Mouse (Mus musculus) stomach, embryonic 14.5 days (tissue): ENCODE data around the gene Rhoa. TPM values are rescaled to one million over a fixed set of nuclear protein-coding genes. Genes with fewer than 3 reads are reported as not detected.

Experiments
- ATAC-seq: fragments of 200-750 bp; cut with Nextera tagmentation; 2 replicates; pipeline ENCODE4 v1.8.0; 2017; ENCODE audit warnings: low read depth, moderate TSS enrichment; ENCODE audit not compliant: insufficient number of reproducible peaks, insufficient read depth, low FRiP score
- H3K27ac ChIP-seq: fragments of 300-500 bp; sonication (generic); 2 replicates; pipeline ENCODE4 v1.5.1; 2014; ENCODE audit warnings: mild to moderate bottlenecking, low read length, moderate library complexity, mixed read lengths
- H3K27me3 ChIP-seq: fragments of 300-500 bp; sonication (generic); 2 replicates; pipeline ENCODE4 v1.6.1; 2014; ENCODE audit warnings: low read length, control low read depth, mixed read lengths; ENCODE audit not compliant: control insufficient read depth, insufficient read depth
- H3K36me3 ChIP-seq: fragments of 300-500 bp; sonication (generic); 2 replicates; pipeline ENCODE4 v1.6.1; 2014; ENCODE audit warnings: mild to moderate bottlenecking, control low read depth, low read length, moderate library complexity, mixed read lengths; ENCODE audit not compliant: control insufficient read depth, insufficient read depth
- H3K4me1 ChIP-seq: fragments of 300-500 bp; sonication (generic); 2 replicates; pipeline ENCODE4 v1.6.1; 2014; ENCODE audit warnings: low read length, control low read depth, mixed read lengths; ENCODE audit not compliant: control insufficient read depth, insufficient read depth
- H3K4me2 ChIP-seq: fragments of 300-500 bp; sonication (generic); replicated peaks from 2 replicates; pipeline ENCODE4 v1.6.1; 2014; ENCODE audit warnings: low read depth, low read length, control low read depth
- H3K4me3 ChIP-seq: fragments of 300-500 bp; sonication (generic); 2 replicates; pipeline ENCODE4 v1.5.1; 2014; ENCODE audit warnings: low read depth, low read length, control low read depth
- H3K9ac ChIP-seq: fragments of 300-500 bp; sonication (generic); replicated peaks from 2 replicates; pipeline ENCODE4 v1.6.1; 2014; ENCODE audit warnings: low read depth, mild to moderate bottlenecking, control low read depth, low read length, moderate library complexity, mixed read lengths
- H3K9me3 ChIP-seq: fragments of 300-500 bp; sonication (generic); 2 replicates; pipeline ENCODE4 v1.6.1; 2016; ENCODE audit warnings: low read depth, low read length, control low read depth; ENCODE audit not compliant: control insufficient read depth
- WGBS: fragments of 180-500 bp; shearing (Covaris S2); extraction: QIAGEN DNeasy Blood & Tissue Kit; methylation state at CpG from one replicate; pipeline ENCODE4 v1.1.7; 2014; 5-methylcytosine and 5-hydroxymethylcytosine counted together
- polyA plus RNA-seq: library from polyadenylated mRNA; unstranded; fragments of >200 nt; fragmentation: Nextera tagmentation; extraction: Ambion mirVana; gene quantifications from 2 replicates; pipeline ENCODE4 v1.2.1, GENCODE M21; 2014

Rhoa gene
- polyA plus RNA-seq, 1 experiment from 2014 or later = 308 TPM

DNA sequence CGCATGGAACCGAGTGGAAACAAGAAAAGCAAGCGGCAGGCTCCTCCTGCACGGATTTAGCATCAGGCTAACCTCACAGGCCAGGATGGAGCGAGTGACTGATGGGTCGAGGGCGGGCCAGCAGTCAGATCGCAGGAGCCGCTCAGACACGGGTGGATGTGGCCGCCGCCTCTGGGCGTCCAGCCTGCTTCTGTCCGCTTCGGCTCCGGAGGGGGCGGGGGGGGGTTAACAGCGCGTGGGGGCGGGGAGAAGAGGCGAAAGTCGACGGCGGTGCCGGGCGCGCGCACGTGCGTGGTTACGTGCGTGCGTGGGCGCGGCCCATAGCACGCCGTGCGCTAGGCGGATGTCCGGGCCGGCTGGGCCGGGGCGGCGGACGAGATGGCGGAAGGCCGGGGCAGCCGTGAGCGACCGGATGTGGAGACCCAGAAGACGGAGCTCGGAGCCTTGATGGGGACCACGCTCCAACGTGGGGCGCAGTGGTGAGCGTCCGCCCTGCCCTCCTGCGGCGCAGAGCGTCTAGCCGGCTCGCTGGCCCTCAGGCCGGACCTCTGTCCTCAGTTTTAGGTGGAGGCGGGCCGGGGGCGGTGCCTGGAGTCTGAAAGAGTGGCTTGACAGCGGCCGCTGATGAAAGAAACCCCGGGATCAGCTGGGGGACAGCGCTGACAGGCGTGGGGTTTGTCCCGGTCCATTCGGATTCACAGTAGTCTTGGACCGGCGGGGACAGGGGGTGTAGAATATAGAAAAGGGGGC lies 41.8 kb downstream of the Rhoa start, which contains the start of gene Usp4:
TSS of gene Usp4 (plus strand) at position 314 of the 750 bp plus-strand sequence.
- Histone ChIP-seq H3K9ac (peak within 1 kb of the TSS; percentile 81), H3K27me3 (no peaks in the 10 kb centered on the region), H3K9me3 (no peaks in the 10 kb centered on the region), H3K4me2 (peak within 1 kb of the TSS; percentile 65), H3K27ac (peak within 1 kb of the TSS; percentile 95), H3K4me3 (peak within 1 kb of the TSS; percentile 68), H3K4me1 (peaks cover 9% of the 10 kb centered on the region), H3K36me3 (peaks cover 19% of the 10 kb centered on the region)
- peak; percentile 96 for ATAC-seq
- under 1% methylated on average over 74 of the region's 75 CpGs for WGBS

DNA sequence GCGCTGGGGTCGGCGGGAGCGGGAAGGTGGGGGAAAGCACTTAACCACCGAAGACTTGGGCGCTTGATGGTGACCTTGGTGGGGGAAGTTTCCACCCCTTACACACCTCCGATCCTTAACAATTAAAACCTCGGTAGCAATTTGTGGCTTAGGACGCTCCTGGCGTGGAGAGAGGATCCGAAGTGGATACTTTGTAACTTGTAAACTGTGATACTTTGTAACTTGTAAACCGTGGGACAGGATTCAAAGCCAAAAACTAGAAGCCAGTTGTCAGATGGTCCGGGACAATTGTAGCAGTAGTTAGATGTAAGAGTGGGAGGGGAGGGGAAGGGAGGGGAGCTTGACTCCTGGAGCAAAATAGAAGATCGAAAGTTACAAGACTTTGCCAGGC lies 42.4 kb downstream of the Rhoa start:
- peak overlapping the region; percentile 68 for H3K4me3 ChIP-seq
- H3K36me3 ChIP-seq = peaks cover 25% of the 10 kb centered on the region
- peaks cover 9% of the 10 kb centered on the region for H3K4me1 ChIP-seq
- WGBS = 4% methylated on average over 14 of the region's 14 CpGs
- H3K9me3 ChIP-seq = no peaks in the 10 kb centered on the region
- H3K4me2 ChIP-seq = peak overlapping the region; percentile 65
- no peaks in the 10 kb centered on the region for H3K27me3 ChIP-seq
- H3K9ac ChIP-seq = peak overlapping the region; percentile 81
- no peak for ATAC-seq
- peak overlapping the region; percentile 95; the same call in 1 of the 2 replicates for H3K27ac ChIP-seq

DNA sequence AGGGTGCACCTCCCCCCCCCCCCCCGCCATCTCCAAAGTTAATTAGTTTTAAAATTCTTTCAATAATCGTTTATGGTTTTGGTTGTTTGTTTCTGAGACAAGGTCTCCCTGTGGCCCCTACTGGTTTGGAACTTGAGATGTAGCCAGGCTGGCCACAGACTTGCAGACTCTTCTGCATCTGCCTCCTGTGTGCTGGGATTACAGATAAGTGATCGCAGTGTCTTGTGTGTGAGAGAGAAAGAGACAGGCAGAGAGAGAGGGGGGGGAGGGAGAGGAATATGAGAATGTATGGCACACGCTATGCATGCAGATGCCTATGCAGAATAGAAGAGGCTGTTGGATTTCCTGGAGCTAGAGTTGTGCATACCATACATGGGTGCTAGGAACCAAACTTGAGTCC lies 43.8 kb downstream of the Rhoa start:
- H3K4me2 ChIP-seq = no peak overlapping the region
- H3K9ac ChIP-seq = no peak overlapping the region
- H3K27ac ChIP-seq = no peak overlapping the region
- WGBS = 96% methylated on average over 4 of the region's 4 CpGs
- peaks cover 9% of the 10 kb centered on the region for H3K4me1 ChIP-seq
- H3K27me3 ChIP-seq = no peaks in the 10 kb centered on the region
- no peaks in the 10 kb centered on the region for H3K9me3 ChIP-seq
- H3K36me3 ChIP-seq = peaks cover 38% of the 10 kb centered on the region
- no peak for ATAC-seq
- H3K4me3 ChIP-seq = no peak overlapping the region

DNA sequence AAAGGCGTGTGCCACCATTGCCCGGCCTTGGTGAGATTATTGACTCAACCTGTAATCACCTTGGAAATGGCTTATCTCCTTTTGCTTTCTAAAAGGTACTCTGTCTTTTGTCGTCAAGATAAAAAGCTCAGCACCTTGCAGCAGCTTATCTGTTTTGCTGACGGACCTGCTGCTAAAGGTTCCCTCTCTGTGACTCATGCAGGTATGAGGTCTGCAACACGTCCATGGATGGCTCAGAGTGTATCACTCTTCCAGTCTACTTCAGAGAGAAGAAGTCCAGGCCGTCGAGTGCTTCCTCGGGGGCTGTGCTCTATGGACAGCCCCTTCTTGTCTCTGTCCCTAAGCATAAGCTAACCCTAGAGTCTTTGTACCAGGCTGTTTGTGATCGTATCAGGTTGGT lies 72.3 kb downstream of the Rhoa start:
- 72% methylated on average over 9 of the region's 9 CpGs for WGBS
- no peak for ATAC-seq

DNA sequence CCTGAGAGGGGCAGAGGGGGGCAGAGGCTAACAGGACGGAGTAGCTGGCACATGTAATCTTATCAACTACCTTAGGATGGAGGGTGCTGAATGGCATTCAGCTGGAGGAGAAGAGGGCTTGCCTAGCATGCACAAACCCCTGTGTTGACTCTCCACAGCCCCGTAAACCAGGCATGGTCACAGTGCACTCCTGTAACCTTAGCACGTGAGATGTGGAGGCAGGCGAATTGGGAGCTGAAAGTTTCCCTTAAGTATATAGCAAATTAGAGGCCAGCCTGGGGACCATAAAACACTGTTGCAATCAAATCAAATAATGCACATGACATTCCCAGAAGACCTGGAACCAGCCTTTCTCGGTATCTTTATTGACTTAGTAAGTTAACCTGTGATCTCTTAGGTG lies 72.8 kb downstream of the Rhoa start:
- no peak overlapping the region for H3K4me3 ChIP-seq
- H3K27ac ChIP-seq = no peak overlapping the region
- no peaks in the 10 kb centered on the region for H3K9me3 ChIP-seq
- 77% methylated on average over 5 of the region's 5 CpGs for WGBS
- no peak overlapping the region for H3K4me2 ChIP-seq
- ATAC-seq = no peak
- no peaks in the 10 kb centered on the region for H3K27me3 ChIP-seq
- no peaks in the 10 kb centered on the region for H3K4me1 ChIP-seq
- H3K36me3 ChIP-seq = peaks cover 69% of the 10 kb centered on the region
- no peak overlapping the region for H3K9ac ChIP-seq

More for the DNA sequence above, 72.3 kb downstream of the Rhoa start:
- Histone ChIP-seq H3K27ac (no peak overlapping the region), H3K4me2 (no peak overlapping the region), H3K9ac (no peak overlapping the region), H3K9me3 (no peaks in the 10 kb centered on the region), H3K27me3 (no peaks in the 10 kb centered on the region), H3K4me3 (no peak overlapping the region), H3K4me1 (no peaks in the 10 kb centered on the region), H3K36me3 (peaks cover 71% of the 10 kb centered on the region)

DNA sequence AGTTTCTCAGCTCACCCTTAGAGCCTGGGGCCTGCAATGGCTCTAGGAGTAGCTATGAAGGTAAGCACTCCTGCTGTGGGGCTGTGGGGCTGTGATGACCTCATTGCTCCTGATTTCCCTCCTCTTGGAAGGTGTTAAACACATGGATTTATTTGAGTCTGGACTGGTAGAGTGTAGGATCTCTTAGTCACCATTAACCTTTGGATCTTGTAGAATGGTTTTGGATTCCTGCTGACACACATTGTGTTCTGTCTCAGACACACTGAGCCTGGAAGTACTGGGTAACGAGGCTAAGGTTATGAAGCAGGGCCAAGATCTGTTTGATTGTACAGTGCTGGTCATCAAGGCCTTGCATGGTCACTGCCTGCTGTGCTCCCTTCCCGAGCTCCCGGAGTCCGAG lies 73.4 kb downstream of the Rhoa start:
- WGBS = 90% methylated on average over 4 of the region's 4 CpGs
- H3K36me3 ChIP-seq = peaks cover 69% of the 10 kb centered on the region
- ATAC-seq = no peak
- no peak overlapping the region for H3K27ac ChIP-seq
- H3K4me1 ChIP-seq = no peaks in the 10 kb centered on the region
- H3K4me2 ChIP-seq = no peak overlapping the region
- H3K9ac ChIP-seq = no peak overlapping the region
- no peaks in the 10 kb centered on the region for H3K9me3 ChIP-seq
- no peaks in the 10 kb centered on the region for H3K27me3 ChIP-seq
- no peak overlapping the region for H3K4me3 ChIP-seq

DNA sequence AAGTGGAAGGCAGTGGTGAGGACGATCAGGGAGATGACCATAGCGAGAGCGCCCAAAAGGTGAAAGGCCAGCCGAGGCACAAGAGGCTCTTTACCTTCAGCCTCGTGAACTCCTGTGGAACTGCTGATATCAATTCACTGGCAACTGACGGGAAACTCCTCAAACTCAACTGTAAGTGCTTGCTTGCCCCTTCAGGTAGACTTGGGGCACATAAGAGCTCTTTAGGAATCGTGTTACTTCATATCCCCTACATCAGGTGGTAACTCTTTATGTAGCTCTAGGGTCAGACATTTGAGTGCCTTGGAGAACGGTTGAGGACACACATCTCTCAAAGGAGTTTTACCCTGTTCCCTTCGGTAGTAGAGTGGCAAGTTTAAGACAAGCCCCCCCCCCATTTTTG lies 75.5 kb downstream of the Rhoa start:
- Histone ChIP-seq H3K4me3 (no peak overlapping the region), H3K36me3 (peaks cover 71% of the 10 kb centered on the region), H3K4me1 (no peaks in the 10 kb centered on the region), H3K4me2 (no peak overlapping the region), H3K9me3 (no peaks in the 10 kb centered on the region), H3K27ac (no peak overlapping the region), H3K27me3 (no peaks in the 10 kb centered on the region), H3K9ac (no peak overlapping the region)
- 95% methylated on average over 9 of the region's 9 CpGs for WGBS
- ATAC-seq = no peak

DNA sequence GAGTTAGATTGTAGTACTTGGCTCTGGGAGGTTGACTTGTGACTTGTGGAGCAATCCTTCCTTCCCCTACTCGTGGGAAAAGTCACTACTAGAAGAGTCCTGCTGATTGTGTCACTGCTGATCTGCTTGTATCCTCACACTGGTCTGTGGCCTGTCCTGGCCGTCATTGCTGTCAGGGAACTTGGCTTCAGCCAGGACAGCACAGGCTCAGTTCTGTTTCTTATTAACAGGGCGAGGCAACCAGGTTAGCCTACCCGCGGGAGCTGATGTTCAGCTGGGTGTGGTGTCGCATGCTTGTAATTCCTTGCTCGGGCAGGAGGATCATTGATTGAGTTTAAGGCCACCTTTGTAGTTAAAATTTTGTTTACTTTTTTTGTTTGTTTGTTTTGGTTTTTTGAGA lies 79.1 kb downstream of the Rhoa start:
- WGBS = 68% methylated on average over 7 of the region's 7 CpGs

DNA sequence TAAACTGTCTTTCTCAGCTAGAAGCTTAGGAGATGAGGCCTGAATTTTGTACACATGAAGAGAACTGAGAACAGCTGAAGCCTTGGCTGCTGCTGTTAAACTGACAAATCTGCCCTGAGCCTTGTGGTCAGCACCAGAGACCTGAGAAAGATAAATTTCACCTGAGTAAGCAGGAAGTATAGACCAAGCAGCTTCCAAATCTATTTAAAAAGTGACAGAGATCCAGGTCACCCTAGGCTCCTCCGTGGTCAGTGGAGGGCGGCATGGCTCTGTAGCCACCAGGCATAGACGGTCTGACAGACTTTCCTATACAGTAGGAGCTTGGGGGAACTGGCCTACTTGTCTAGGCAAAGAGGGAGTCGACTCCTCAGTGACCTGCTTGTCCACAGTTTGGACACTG lies 80.9 kb downstream of the Rhoa start:
- H3K9me3 ChIP-seq = no peaks in the 10 kb centered on the region
- no peak overlapping the region for H3K4me2 ChIP-seq
- ATAC-seq = no peak
- H3K4me3 ChIP-seq = no peak overlapping the region
- WGBS = 74% methylated on average over 4 of the region's 4 CpGs
- H3K9ac ChIP-seq = no peak overlapping the region
- H3K27ac ChIP-seq = no peak overlapping the region
- H3K36me3 ChIP-seq = peaks cover 70% of the 10 kb centered on the region
- no peaks in the 10 kb centered on the region for H3K4me1 ChIP-seq
- H3K27me3 ChIP-seq = no peaks in the 10 kb centered on the region

More for the DNA sequence above, 79.1 kb downstream of the Rhoa start:
- Histone ChIP-seq H3K9me3 (no peaks in the 10 kb centered on the region), H3K27ac (no peak overlapping the region), H3K9ac (no peak overlapping the region), H3K4me3 (no peak overlapping the region), H3K27me3 (no peaks in the 10 kb centered on the region), H3K4me2 (no peak overlapping the region), H3K36me3 (peaks cover 75% of the 10 kb centered on the region), H3K4me1 (no peaks in the 10 kb centered on the region)
- ATAC-seq = no peak
